Mouse (Mus musculus): ENCODE results near the gene Tdrd12.
"Not testable (repeated sequence)": the region's sequence is repeated elsewhere in the genome, so short reads cannot be mapped to it uniquely, and the experiment has no call there.

Tdrd12 gene

GRCm38 (mm10) chr7:35555224-35556204, 18.0 kb upstream of the Tdrd12 start:
- peak; percentile 86 for DNase-seq (ENCODE audit: low spot score)

- DNase-seq (ENCODE audit: low spot score), result no peak
Observed at GRCm38 (mm10) chr7:35554605-35555175, 17.1 kb upstream of the Tdrd12 start.

GRCm38 (mm10) chr7:35553751-35554604, 16.4 kb upstream of the Tdrd12 start:
- peak; percentile 29 for DNase-seq (ENCODE audit: low spot score)

DNA sequence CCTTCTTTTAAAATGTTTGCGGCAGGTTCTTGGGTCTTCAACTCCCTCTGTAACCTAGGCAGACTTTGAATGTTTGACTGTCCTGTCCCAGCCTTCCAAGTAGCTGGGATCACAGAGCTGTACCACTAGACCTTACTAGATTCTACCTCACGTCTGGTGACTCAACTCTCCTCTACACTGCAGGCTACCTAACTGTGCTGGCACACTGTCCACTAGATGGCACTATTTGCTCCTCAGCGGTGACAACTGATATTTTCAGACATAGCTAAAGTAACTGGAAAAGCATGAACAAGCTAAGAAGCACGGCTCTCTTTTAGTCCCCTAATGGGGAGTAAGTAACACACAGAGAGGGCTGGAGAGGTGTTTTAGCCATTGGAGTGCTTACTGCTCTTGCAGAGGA, 8.3 kb upstream of the Tdrd12 start:
- DNase-seq (ENCODE audit: low spot score), result peak; percentile 65

DNA sequence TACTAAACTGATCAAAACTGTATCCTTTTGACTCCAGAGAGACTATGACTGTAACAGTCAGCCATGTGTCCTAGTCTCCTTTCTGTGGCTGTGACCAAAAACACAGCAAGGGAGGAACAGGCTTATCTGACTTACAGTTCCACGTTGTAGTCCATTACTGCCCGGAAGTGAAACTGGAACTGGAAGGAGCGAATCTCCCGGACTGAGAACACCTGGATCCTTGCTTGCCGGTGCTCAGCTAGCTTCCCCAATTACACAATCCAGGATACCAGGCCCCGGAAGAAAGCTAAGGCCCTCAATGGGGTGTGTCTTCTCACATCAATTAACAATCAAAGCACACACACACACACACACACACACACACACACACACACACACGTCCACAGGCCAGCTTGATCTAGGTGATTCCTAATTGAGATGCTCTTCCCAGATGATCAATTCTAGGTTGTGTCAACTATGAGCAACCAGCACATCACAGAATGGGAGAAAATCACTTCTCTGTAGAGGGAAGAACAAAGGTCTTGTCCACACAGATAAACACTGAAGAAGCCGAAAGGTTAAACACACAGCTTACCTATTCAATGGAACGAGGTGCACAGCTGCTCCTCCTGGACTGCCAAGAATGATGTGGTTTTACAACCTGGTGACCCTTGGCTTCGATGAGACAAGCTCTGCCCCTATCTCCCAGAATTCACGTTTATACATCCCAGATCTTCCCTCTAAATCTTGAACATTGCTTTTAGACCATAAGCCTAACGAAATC, 1.6 kb downstream of the Tdrd12 start:
- no peak for DNase-seq (ENCODE audit: low spot score)

GRCm38 (mm10) chr7:35530544-35530943, 7.0 kb downstream of the Tdrd12 start:
- DNase-seq (ENCODE audit: low spot score), result not testable (repeated sequence)

DNA sequence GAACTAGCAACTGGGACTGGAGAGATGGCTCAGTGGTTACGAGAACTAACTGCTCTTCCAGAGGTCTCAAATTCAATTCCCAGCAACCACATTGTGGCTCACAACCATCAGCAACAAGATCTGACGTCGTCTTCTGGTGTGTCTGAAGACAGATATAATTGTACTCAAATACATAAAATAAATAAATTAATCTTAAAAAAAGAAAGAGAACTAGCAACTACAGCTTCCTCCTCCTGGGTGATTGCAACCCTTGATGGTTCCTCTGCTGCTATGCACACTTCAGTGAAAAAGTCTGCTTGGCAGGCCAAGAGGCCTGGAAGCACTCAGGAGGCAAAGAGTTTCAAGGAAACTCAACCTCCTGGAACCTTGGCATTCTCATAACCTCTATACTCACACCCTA, 7.5 kb downstream of the Tdrd12 start:
- no peak for DNase-seq (ENCODE audit: low spot score)

- DNase-seq (ENCODE audit: low spot score), result no peak
Observed at GRCm38 (mm10) chr7:35526795-35527194, 10.8 kb downstream of the Tdrd12 start.

DNA sequence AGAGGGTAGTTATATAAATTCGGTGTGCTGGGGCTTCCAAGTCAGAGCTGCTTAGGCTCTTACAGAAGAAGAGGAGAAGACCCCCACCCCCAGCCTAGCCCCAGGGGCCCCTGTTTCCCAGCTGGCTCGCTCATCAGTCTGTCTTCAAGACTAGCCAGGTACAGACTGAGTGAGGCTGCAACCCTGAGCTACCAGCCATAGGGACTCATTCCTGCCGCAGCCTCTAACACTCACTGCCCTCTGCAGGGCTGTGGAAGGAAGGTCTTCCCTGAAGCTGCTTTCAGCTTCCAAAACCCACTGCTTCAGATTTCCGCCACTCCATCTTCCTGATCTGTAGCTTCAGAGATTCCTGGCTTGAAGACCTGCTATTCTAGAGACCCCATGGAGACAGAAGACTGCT, 35.5 kb downstream of the Tdrd12 start:
- no peak for DNase-seq (ENCODE audit: low spot score)

DNA sequence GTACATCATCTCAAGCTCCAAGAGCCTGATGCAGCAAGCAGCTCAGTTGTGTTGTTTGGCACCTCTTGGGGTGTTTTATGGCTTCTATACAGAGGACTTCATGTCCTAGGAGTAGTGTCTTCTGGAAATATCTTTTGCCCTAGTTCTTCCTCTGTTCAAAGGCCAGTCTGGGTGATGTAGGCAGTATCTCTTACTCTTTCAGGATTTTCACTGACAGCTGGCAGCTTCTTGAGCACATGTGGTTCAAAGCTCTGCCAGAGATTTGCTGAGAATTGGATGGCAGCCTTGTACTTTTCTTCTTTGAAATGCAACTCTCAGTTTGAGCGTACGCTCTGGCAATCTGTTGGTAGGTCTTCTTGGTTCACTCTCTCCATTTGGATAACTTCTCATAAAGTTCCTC, 40.0 kb downstream of the Tdrd12 start:
- no peak for DNase-seq (ENCODE audit: low spot score)

DNA sequence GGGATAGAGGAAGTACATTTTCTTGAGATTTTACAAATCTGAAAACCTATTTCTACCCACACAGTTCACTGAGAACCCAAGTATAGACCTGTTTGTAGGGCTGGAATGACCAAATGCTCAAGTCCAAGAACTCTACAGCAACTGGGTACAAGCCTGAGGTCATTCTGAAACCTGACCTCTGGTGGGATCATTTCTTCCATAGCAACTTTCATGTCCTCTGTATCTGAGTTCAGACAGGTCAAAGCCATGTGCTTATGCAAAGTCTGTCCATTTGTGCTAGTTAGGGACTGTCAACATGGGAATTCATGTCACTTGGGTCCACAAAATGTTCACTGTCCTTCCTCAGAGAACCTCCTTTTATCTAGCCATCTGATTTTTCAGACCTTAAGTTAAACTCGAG, 46.5 kb downstream of the Tdrd12 start:
- DNase-seq (ENCODE audit: low spot score), result no peak

DNA sequence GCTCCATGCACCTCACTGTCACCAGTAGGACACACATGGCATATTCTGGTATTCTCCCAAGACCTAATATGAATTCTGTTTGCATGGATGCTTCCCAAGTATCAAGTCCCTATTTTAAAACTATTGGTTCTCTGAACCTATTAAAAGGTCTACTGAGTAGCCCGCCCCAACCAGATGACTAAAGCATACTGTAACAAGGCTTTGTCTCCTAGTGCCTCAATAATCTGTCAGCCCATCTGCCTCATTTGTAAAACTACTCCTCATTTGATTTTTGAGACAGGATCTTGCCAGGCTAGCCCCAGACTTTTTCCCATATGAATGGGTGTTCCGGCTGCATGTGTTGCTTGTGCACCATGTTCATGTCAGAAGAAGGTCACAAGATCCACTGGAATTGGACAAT, 47.4 kb downstream of the Tdrd12 start:
- no peak for DNase-seq (ENCODE audit: low spot score)

DNA sequence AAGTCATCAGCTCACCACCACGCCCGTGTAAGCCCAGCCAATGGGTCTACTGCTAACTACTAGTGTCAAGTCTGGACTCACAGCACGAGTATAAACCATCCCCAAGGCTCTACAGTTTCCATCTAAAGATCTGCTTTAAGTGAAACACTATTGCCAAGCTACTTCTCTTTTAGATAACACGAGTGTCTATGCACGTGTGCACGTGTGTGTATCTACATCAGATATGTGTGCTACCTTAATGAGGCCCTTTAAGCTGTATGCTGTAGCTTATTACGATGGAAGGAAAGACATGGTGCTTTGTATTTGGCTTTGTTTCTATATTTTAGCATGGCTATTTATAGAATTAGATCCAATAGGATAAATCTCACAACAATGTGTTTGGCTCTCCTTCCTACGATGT, 51.0 kb downstream of the Tdrd12 start:
- no peak for DNase-seq (ENCODE audit: low spot score)

GRCm38 (mm10) chr7:35485126-35485525, 52.4 kb downstream of the Tdrd12 start:
- no peak for DNase-seq (ENCODE audit: low spot score)

DNA sequence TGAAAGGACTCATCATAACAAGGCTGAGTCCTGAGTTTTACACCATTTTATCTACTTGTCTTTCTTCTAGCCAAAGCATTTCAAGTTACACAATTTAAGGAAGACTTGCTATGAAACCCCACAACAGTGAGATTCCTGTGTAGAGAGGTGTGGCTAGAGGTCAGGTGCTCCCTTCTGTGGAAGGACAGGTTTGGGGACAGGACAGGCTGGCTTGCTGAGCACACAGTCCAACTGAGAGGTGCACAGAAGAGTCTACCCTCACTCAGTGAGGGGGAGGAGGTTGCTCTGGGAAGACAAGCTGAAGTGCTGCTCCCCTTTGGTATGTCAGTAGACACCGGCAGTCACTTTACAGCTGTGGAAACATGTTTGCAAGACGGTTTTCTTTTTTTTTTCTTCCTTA, 61.1 kb downstream of the Tdrd12 start:
- DNase-seq (ENCODE audit: low spot score), result peak; percentile 4

GRCm38 (mm10) chr7:35470794-35471193, 66.8 kb downstream of the Tdrd12 start:
- no peak for DNase-seq (ENCODE audit: low spot score)

- no peak for DNase-seq (ENCODE audit: low spot score)
Observed at GRCm38 (mm10) chr7:35467856-35468255, 69.7 kb downstream of the Tdrd12 start.

DNA sequence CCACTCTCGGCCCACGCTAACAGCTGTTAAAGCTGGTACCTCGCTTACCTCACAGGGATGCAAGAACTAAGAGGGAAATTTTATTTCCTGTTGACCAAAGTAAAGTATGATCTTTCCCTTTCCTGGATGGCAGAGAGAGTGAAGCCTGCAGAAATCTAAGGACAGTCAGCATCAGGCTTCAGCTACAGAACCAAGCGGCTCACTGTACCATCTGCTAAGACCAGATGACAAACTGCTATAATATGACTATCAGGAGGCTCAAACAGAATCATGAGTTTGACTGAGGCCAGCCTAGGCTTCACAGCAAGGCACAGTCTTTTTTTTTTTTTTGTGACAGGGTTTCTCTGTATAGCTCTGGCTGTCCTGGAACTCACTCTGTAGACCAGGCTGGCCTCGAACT, 72.5 kb downstream of the Tdrd12 start:
- no peak for DNase-seq (ENCODE audit: low spot score)

GRCm38 (mm10) chr7:35460971-35461370, 76.6 kb downstream of the Tdrd12 start:
- no peak for DNase-seq (ENCODE audit: low spot score)

GRCm38 (mm10) chr7:35456091-35456814, 81.3 kb downstream of the Tdrd12 start:
- no peak for DNase-seq (ENCODE audit: low spot score)

- DNase-seq (ENCODE audit: low spot score), result no peak
Observed at GRCm38 (mm10) chr7:35448867-35449266, 88.7 kb downstream of the Tdrd12 start.
